Mouse (Mus musculus): ENCODE data around the gene Gm42417.

DNA sequence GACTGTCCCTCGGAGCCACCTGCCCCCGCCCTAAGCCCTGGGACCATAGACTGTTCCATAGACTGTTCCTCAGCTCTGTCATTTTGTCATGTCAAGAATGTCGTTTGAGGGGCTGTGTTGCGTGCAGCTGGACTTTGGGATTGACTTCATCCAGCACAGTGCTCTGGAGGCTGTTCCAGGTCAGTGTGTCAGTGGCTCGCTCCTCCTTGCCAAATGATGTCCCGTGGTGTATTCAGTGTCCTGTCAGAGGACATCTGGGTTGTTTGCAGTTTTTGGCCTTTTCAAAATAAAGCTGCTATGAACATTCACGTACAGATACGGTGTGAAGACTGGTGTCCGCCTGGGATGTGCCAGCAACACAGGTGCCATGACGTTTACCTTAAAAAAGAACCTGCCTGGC is 12.3 kb downstream of the Gm42417 start:
- TF ChIP-seq MYOG (IDR thresholded peaks at IDR 0.05; ENCODE audit: control insufficient read depth, extremely low read depth, insufficient read length) (no peak), CTCF (IDR thresholded peaks at IDR 0.05; ENCODE audit: control insufficient read depth, insufficient read depth, insufficient read length) (no peak), USF1 (IDR thresholded peaks at IDR 0.05; ENCODE audit: low read depth) (no peak), MYOD1 (IDR thresholded peaks at IDR 0.05; ENCODE audit: control insufficient read depth, insufficient read length, low read depth) (no peak), MAX (IDR thresholded peaks at IDR 0.05) (no peak), FOSL1 (IDR thresholded peaks at IDR 0.05; ENCODE audit: insufficient read depth, low read length, poor library complexity, severe bottlenecking) (no peak), CEBPB (IDR thresholded peaks at IDR 0.05; ENCODE audit: low read depth) (no peak)
